Mouse (Mus musculus) Patski (cell line): ENCODE data around the gene Dnajb5. TPM values are rescaled to one million over a fixed set of nuclear protein-coding genes. Genes with fewer than 3 reads are reported as not detected.

Source experiments
- ATAC-seq: fragments of 100-300 bp; one replicate; pipeline ENCODE4 v1.8.0; 2021
- CTCF ChIA-PET: fragments of 350-600 bp; sonication (Branson Sonifier 250); formaldehyde crosslinking; loops from one replicate; lab custom pipeline; 2022; ENCODE audit warnings: inconsistent platforms; lab: Charles Lee
- POLR2A ChIA-PET: fragments of 350-600 bp; sonication (Branson Sonifier 250); formaldehyde crosslinking; loops from one replicate; lab custom pipeline; 2022; ENCODE audit warnings: antibody characterized with exemption, inconsistent platforms; lab: Charles Lee
- DNase-seq: peaks from one replicate; pipeline ENCODE4 v3.0.0-alpha.2; 2011; ENCODE audit warnings: low read depth, low spot score
- H3K27me3 ChIP-seq: fragments of 371-371 bp; one replicate; pipeline ENCODE4 v1.5.1; 2021
- CTCF ChIP-seq: fragments of 100-300 bp; IDR thresholded peaks from one replicate; pipeline ENCODE4 v1.5.1; 2021
- in situ Hi-C: fragments of 300-500 bp; cut with MboI; formaldehyde crosslinking; loops from 3 replicates; pipeline ENCODE4 v1.11.1; 2018; ENCODE audit warnings: low pct_unique_long_range_greater_than_20kb, mixed read lengths
- polyA plus RNA-seq: library from polyadenylated mRNA; unstranded; gene quantifications from one replicate; pipeline ENCODE4 v1.2.3, GENCODE M21; 2021

Gene Dnajb5
- polyA plus RNA-seq, 1 experiment from 2014 or later = 8.5 TPM

DNA sequence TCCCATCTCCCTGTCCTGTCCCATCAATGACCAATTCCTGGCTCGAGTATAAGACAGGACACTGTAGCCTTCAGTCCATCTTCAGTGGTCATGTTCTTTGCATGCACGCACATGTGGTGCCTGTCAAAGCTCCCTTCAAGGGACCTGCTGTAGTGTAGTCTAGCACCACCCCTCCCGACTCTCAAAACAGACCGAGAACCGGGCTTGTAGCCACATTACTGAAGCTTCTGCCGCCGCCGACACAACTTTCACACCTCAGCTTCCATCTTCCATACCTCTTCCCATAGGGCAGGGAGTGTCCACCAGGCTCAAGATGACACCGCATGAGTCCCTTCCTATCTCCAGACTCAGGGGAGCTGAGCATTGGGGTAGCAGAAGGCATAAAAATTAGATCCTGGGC, 5.4 kb upstream of the Dnajb5 start:
- TF ChIP-seq CTCF = no peak
- H3K27me3 ChIP-seq = peaks cover 9% of the 10 kb centered on the region
- in situ Hi-C loops = no loop called here
- POLR2A ChIA-PET = no interaction called here
- CTCF ChIA-PET = interaction anchor here (2.6 to 2.7 kb wide), 2 partner anchors 10 to 18 kb away, joined by 10 to 12 read pairs; no protein-coding TSS in a partner anchor
- ATAC-seq (no peak), DNase-seq (no peak)

DNA sequence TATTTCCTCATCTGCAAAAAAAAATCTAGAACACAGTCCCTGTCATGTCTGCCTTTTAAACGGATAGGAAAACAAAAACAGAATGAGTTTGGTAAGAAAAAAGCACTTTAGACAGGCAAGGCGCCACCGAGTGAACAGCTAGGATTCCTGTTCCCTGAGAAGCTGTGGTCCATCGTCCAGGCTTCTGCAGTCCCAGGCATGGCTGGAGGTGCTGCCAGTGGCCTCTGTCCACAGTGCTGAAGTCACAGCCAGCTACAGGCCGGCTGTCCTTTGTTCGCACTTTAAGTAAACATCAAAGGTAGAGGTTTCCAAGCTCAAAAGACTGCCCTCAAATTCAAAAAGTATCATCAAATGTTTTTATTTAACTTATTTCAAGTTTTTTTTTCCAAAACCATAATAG, 4.6 kb upstream of the Dnajb5 start:
- ATAC-seq (no peak), DNase-seq (no peak)
- ChIA-PET CTCF (interaction anchor here (0.7 to 2.7 kb wide), 4 partner anchors 9 to 17 kb away, joined by 3 to 12 read pairs (median 8); no protein-coding TSS in a partner anchor), POLR2A (interaction anchor here (0.6 kb wide), 1 partner anchor 36 kb away, joined by 5 read pairs; no protein-coding TSS in a partner anchor)
- no peak for TF ChIP-seq CTCF
- in situ Hi-C loops = no loop called here
- H3K27me3 ChIP-seq = peaks cover 8% of the 10 kb centered on the region

DNA sequence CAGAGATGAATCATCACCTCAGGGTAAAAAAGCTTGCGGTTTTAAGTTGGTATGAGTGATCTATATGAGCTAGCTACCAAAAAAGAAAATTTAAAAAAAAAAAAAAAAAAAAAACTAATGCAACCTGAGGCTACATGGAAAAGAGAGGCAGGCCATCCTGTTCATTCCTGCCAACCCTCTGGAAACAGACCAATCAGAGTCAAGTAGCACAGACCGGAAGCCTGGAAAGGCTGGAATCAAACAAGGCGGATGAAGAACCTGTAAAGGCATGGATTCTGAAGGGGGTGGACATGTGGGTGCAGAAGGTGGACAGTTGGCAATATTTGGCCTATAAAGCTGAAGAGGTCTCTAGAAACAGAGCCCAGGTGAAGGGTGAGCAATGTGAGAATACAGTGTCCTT, 4.2 kb upstream of the Dnajb5 start:
- in situ Hi-C loops = no loop called here
- POLR2A ChIA-PET = interaction anchor here (0.6 kb wide), 1 partner anchor 36 kb away, joined by 5 read pairs; no protein-coding TSS in a partner anchor
- CTCF ChIA-PET = interaction anchor here (0.7 to 2.7 kb wide), 4 partner anchors 9 to 17 kb away, joined by 3 to 12 read pairs (median 8); no protein-coding TSS in a partner anchor
- no peak for DNase-seq
- ATAC-seq = no peak
- TF ChIP-seq CTCF = no peak
- H3K27me3 ChIP-seq = peaks cover 8% of the 10 kb centered on the region

DNA sequence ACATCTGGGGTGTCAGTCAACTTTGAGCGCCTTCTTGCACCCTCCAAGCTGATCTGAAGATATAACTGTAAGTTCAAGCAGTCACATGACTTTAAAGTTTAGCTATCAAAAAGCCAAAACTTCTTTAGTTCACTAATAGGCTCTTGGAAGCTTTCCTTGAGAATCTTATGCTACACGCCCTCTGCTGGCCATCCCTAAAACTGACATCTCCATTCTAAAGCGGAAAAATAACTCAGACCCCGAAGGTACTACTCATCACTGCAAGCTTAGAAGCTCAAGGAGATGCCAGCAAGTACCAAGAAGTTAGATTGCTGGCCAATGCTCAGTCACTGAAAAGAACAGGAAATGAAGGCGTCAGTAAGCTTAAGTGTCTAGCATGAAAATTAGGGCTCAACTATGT, 3.7 kb upstream of the Dnajb5 start:
- CTCF ChIA-PET = interaction anchor here (0.7 to 2.7 kb wide), 4 partner anchors 9 to 16 kb away, joined by 3 to 12 read pairs (median 8); no protein-coding TSS in a partner anchor
- DNase-seq (no peak), ATAC-seq (no peak)
- TF ChIP-seq CTCF = no peak
- in situ Hi-C loops = no loop called here
- POLR2A ChIA-PET = no interaction called here
- peaks cover 8% of the 10 kb centered on the region for H3K27me3 ChIP-seq

DNA sequence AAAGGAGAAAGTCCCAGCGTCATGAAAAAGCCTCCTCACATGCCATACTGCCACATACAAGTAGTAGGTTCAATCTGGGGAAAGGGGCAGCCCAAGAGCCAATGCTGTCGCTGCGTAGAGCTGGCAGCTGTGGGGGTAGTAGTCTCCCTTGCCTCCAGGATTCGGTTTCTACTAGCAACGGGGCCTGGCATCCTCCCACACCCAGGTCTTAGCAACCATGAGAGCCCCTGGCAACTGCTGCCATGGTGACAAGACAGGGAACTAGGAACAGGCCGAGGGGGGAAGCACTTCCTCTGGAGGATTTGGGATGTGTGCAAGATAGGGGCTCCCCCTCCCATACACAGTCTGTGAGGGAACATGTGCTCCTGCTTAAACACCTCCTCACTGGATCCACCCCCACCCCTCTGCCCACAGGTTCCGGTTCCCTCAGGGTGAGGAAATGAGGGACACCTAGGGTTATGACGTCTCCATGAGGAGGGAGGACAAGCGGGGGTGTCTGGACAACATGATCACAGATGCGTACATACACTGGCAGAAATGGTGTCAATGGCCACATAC, 2.8 kb upstream of the Dnajb5 start:
- CTCF ChIA-PET = interaction anchor here (2.6 to 2.7 kb wide), 2 partner anchors 8 to 15 kb away, joined by 10 to 12 read pairs; no protein-coding TSS in a partner anchor
- H3K27me3 ChIP-seq = peaks cover 8% of the 10 kb centered on the region
- ATAC-seq (no peak), DNase-seq (no peak)
- no peak for TF ChIP-seq CTCF
- POLR2A ChIA-PET = interaction anchor here (0.6 kb wide), 1 partner anchor 43 kb away, joined by 3 read pairs; no protein-coding TSS in a partner anchor
- in situ Hi-C loops = no loop called here

DNA sequence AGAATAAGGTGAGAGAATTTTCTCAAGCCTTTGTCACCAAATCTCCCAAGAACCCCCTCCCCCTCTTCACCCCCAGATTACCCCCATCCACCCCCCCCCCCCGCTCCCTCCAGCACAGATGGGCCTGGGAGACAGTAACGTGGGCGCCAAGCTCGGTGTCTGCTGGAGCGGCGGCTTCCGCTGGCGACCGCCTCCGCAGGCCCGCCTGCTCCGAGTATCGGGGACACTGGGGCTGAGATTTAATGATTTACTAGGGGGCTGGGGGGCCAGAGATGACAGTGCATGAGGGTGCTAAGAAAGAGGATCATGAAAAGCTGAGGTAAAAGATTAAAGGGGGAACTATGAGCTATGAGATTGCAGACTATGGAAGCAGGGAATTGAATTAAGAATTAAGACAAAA, 1.1 kb upstream of the Dnajb5 start:
- in situ Hi-C loops = no loop called here
- POLR2A ChIA-PET = no interaction called here
- CTCF ChIA-PET = no interaction called here
- TF ChIP-seq CTCF = no peak
- no peak for ATAC-seq
- no peak for DNase-seq
- H3K27me3 ChIP-seq = no peaks in the 10 kb centered on the region

DNA sequence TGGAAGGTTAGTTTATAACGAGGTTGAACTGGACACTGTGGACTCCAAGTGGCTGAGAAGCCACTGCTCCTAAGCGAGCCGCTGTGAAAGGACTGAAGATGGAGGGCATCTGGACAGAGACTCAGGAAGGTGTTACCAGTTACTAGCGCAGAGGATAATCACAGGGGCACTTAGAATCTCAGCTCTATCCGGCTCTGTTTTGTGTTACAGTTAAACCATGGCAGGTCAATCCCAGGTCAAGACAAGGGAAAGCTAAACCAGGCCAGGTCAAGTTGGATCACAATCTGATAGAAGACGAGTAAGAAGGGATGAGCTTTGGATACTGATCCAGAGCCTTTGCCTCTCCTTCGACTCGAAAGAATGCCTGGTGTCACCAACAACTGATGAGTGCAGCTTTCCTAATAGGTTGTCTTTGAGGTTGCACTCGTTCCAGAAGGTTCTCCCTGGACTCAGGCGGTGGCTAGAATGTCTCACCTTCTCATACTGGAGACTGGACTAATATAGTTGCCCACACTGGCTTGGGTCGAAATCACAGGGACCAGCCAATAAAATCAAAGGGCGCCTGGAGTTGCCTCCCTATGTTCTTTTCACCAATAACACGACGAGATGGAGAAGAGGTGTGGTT, 451 bp upstream of the Dnajb5 start:
- in situ Hi-C loops = no loop called here
- no peaks in the 10 kb centered on the region for H3K27me3 ChIP-seq
- ChIA-PET CTCF (interaction anchor here (4.1 kb wide), 1 partner anchor 13 kb away, joined by 25 read pairs; no protein-coding TSS in a partner anchor), POLR2A (no interaction called here)
- DNase-seq (no peak), ATAC-seq (no peak)
- TF ChIP-seq CTCF = no peak

DNA sequence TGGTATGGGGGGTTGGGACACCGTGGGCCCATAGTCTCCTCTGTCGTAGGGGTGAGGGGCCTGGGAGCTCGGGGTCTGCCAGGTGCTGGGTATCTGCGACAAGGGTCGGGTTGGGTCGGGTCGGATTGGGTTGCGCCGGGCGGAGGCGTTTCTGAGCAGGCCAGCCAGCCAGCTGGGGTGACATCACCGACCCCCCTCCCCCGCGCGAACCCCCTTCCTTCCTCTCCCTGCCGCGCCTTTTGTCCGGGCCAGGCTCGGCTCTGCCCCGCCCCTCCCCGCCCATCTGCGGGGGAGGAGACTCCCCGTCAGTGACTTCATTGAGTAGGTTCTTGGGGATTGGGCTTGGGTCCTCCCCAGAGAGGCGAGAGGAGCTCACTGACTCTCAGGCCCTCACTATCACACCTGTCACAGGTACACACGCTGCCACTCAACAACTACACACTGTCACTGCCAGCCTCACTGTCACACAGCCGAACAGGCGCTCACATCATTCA, 498 bp downstream of the Dnajb5 start:
- in situ Hi-C loops = no loop called here
- ATAC-seq (peak; percentile 76), DNase-seq (no peak)
- no peaks in the 10 kb centered on the region for H3K27me3 ChIP-seq
- POLR2A ChIA-PET = no interaction called here
- CTCF ChIA-PET = interaction anchor here (4.1 kb wide), 1 partner anchor 12 kb away, joined by 25 read pairs; no protein-coding TSS in a partner anchor
- no peak for TF ChIP-seq CTCF

DNA sequence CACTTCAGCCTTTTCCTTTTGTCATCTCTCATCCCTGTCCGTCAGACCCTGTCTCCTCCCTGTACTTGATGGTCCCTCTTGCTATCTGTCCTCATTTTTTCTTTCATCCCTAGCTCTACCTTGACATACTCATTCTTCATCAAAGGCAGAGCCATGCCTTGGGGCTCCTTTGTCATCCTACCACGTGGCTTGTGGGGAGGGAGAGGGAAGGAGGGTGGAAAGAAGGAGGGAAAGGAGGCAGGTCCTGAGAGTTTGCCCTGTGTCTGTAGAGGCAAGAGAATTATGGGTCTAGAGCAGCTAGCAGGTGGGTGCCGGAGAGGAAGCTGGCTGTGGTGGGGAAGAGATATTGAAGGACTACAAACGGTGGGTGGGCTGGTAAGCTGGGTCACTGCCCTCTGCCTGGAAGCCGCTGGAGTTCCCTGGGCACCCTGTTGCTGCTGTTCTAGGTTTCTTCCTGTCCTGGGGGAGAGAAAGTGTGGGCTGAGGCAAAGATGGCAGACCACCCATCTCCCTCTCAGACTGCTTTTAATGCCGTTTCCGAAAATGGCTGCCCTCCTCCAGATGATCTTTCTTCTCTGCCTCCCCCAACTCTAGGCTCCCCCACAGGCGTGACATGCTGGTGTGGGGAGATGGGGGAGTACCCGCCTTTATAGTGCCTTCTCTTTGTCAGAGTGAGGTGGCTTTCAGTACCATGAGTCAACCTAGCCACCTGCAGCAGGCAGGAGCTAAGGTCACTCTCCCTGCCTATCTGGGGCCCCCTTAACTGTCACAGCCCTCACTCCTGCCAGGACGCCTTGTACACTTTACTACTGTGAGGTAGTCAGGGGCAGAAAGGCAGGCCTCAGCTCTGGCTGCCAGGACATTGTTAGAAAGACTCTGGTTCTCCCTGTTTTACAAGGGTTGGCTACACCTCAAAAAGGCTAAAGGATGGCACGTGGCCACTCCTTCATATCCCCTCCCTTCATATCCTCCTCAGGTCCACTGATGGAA, 1.9 kb downstream of the Dnajb5 start:
- no peak for DNase-seq
- no peak for ATAC-seq
- CTCF ChIA-PET = interaction anchor here (4.1 kb wide), 1 partner anchor 11 kb away, joined by 25 read pairs; no protein-coding TSS in a partner anchor
- POLR2A ChIA-PET = interaction anchor here (0.6 kb wide), 1 partner anchor 49 kb away, joined by 3 read pairs; no protein-coding TSS in a partner anchor
- no peaks in the 10 kb centered on the region for H3K27me3 ChIP-seq
- in situ Hi-C loops = no loop called here
- no peak for TF ChIP-seq CTCF

DNA sequence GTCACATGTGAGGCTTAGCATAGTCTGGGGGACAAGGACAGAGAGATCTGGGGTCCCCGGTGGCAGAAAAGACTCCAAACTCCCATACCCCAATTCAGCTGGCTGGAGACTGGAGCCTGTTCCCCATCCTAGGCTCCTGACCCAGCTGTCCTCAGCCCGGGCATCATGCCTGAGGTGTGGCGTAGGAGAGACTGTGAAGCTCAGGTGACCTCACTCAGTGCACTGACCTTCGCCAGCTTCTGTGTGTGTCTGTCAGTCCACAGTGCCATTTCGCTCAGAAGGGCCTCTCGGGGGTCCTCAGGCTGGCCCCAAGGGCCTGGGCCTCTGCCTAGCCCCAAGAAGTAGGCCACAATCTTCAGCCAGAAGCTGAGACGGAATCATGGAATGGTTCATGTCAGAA, 2.9 kb downstream of the Dnajb5 start:
- no peaks in the 10 kb centered on the region for H3K27me3 ChIP-seq
- in situ Hi-C loops = no loop called here
- ATAC-seq (no peak), DNase-seq (no peak)
- CTCF ChIA-PET = interaction anchor here (4.1 kb wide), 1 partner anchor 10 kb away, joined by 25 read pairs; no protein-coding TSS in a partner anchor
- POLR2A ChIA-PET = no interaction called here
- no peak for TF ChIP-seq CTCF
